Mouse (Mus musculus): ENCODE measurements at regions not wholly inside any gene's neighbourhood (a gene's known extent, or its start where the extent isn't known, plus 50 kb on each side); places are given as distances from the start of the nearest gene placed in this dataset.

- no peak overlapping the region for H3K4me3 ChIP-seq (replicated peaks)
- 0 out of 2 replicates have a peak overlapping the region, but pooled peaks have one; percentile 34 for H3K27ac ChIP-seq (replicated peaks)
- H3K9me3 ChIP-seq (replicated peaks) = no peaks in the 10 kb centered on the region
- no peak overlapping the region for H3K9ac ChIP-seq
- ATAC-seq (ENCODE audit: insufficient number of reproducible peaks, low FRiP score, low TSS enrichment, low read depth) = peak; percentile 81
- peaks cover 6% of the 10 kb centered on the region; the same call in 1 of the 2 replicates for H3K4me1 ChIP-seq
- H3K4me2 ChIP-seq (replicated peaks) = no peak overlapping the region
- H3K36me3 ChIP-seq = no peaks in the 10 kb centered on the region
- no peaks in the 10 kb centered on the region for H3K27me3 ChIP-seq
- WGBS = 41% methylated on average over 10 of the region's 10 CpGs
These were observed 195.9 kb upstream of the Satb2 start for GRCm38 (mm10) chr1:57174289-57174890.

- no peaks in the 10 kb centered on the region for H3K36me3 ChIP-seq
These were observed 188.6 kb upstream of the 1700066M21Rik start for GRCm38 (mm10) chr1:57188796-57189319.

DNA sequence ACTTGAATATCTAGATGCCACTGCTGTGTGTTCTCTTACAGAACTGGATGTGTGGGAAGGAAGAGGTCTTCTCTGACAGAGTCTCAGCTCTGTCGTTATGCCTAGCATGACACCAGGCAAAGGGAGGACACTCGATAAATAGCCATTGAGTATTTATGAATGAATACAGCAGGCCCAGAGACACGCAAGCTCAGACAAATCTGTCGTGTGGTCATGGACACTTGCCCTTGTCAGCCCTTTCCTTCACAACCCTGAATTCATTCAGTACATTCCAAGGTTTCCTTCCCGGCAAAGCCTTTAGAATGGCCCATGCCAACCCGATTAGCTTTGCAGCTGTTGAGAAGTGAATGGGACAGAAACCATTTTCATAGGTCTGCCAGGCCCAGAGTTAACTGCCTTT lies 176.1 kb upstream of the 1700066M21Rik start:
- ATAC-seq (ENCODE audit: insufficient number of reproducible peaks, low FRiP score, low TSS enrichment, low read depth) = no peak
- Histone ChIP-seq H3K4me2 (replicated peaks) (no peak overlapping the region), H3K27ac (replicated peaks) (no peak overlapping the region)

More at GRCm38 (mm10) chr1:57188796-57189319, 188.6 kb upstream of the 1700066M21Rik start:
- no peaks in the 10 kb centered on the region for H3K4me1 ChIP-seq
- 80% methylated on average over 5 of the region's 5 CpGs for WGBS
- H3K4me2 ChIP-seq (replicated peaks) = no peak overlapping the region
- no peak overlapping the region for H3K27ac ChIP-seq (replicated peaks)
- no peaks in the 10 kb centered on the region for H3K27me3 ChIP-seq
- H3K9me3 ChIP-seq (replicated peaks) = no peaks in the 10 kb centered on the region
- no peak overlapping the region for H3K9ac ChIP-seq
- no peak for ATAC-seq (ENCODE audit: insufficient number of reproducible peaks, low FRiP score, low TSS enrichment, low read depth)
- no peak overlapping the region for H3K4me3 ChIP-seq (replicated peaks)

DNA sequence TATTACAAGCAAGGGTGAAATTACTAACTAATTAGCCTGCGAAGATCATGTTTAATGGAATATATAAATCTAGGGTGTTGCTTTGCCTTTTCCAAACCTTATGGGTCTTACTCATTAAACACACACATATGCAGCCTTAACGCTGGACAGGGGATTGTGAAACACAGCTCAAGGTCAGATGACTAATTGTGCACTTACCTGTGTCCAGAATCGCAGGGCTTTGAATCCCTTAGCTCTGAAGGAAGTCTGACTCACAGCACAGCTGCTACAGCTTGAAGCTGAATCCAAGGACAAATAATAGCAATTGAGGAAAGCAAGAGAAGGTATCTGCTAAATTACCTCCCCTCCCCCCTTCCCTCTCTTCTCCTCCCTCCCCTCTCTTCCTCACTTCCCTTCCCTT lies 173.1 kb upstream of the 1700066M21Rik start:
- no peak overlapping the region for H3K4me3 ChIP-seq (replicated peaks)
- H3K9ac ChIP-seq = no peak overlapping the region
- H3K27ac ChIP-seq (replicated peaks) = no peak overlapping the region
- WGBS = 60% methylated on average over 3 of the region's 3 CpGs
- no peak overlapping the region for H3K4me2 ChIP-seq (replicated peaks)
- peaks cover 16% of the 10 kb centered on the region; the same call in 1 of the 2 replicates for H3K27me3 ChIP-seq
- H3K4me1 ChIP-seq = no peaks in the 10 kb centered on the region
- ATAC-seq (ENCODE audit: insufficient number of reproducible peaks, low FRiP score, low TSS enrichment, low read depth) = no peak
- H3K36me3 ChIP-seq = no peaks in the 10 kb centered on the region
- H3K9me3 ChIP-seq (replicated peaks) = no peaks in the 10 kb centered on the region

More for the DNA sequence above, 176.1 kb upstream of the 1700066M21Rik start:
- 72% methylated on average over 6 of the region's 6 CpGs for WGBS
- Histone ChIP-seq H3K27me3 (peaks cover 4% of the 10 kb centered on the region; the same call in 1 of the 2 replicates), H3K9ac (no peak overlapping the region), H3K9me3 (replicated peaks) (no peaks in the 10 kb centered on the region), H3K36me3 (no peaks in the 10 kb centered on the region), H3K4me3 (replicated peaks) (no peak overlapping the region), H3K4me1 (no peaks in the 10 kb centered on the region)

DNA sequence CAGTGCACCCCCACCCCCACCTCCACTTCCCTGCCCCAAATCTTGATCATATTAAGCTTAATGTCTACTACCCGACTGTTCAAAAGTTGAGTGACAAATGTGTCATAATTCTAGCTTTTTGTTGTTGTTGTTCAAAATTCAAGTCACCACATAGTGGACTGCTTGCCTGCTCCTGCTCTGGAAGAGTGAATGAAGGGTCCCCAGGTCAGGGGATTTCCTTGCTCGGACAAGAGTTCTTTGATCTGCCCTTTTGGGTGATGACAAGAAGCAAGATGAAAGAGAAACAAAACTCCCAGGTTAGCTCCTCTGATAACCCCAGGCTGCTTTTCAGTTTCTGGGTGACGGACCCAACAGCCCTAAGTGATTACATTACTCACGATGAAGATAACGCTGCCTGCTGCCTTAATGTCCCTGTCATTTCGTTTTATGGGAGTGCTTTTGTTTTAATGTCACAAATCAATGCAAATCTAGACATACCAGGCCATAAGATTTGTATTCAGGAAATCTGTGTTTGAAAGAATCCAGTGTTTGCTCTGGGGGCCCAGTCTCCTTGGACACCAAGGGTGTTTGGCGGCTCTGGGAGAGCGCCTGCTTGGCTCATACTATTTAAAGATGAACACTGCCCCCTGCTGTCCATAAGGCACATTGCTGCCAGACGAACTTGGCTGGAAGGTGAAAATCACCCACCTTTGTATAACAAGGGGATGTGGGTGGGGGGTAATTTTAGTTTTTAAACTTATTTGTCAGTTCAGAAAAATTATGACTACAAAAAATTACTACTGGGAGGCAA lies 172.0 kb upstream of the 1700066M21Rik start:
- Histone ChIP-seq H3K4me1 (no peaks in the 10 kb centered on the region), H3K4me2 (replicated peaks) (0 out of 2 replicates have a peak overlapping the region, but pooled peaks have one; percentile 26), H3K27me3 (peaks cover 16% of the 10 kb centered on the region; the same call in 1 of the 2 replicates), H3K36me3 (no peaks in the 10 kb centered on the region), H3K9ac (no peak overlapping the region), H3K9me3 (replicated peaks) (no peaks in the 10 kb centered on the region), H3K4me3 (replicated peaks) (no peak overlapping the region), H3K27ac (replicated peaks) (no peak overlapping the region)
- 9% methylated on average over 9 of the region's 9 CpGs for WGBS
- ATAC-seq (ENCODE audit: insufficient number of reproducible peaks, low FRiP score, low TSS enrichment, low read depth) = no peak

DNA sequence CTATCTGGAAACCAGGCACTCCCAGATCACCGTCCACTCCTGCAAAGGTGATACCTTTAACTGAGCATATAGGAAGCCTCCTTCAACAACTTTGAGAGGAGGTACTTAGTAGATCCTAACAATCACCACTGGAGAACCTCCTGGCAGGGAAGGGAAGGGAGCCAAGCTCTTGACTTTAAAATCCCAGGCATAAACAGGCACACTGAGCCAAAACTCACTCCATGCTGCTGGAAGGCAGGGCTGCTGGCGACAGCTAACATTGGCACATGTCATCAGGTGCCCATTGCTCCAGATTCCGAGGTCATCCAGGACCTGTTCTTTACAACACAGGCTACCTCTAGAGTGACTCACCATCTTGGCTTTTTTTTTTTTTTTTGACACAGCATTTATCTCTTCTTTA lies 170.9 kb upstream of the 1700066M21Rik start:
- Histone ChIP-seq H3K36me3 (no peaks in the 10 kb centered on the region), H3K4me3 (replicated peaks) (no peak overlapping the region), H3K4me1 (no peaks in the 10 kb centered on the region), H3K27ac (replicated peaks) (no peak overlapping the region), H3K4me2 (replicated peaks) (no peak overlapping the region), H3K27me3 (peaks cover 16% of the 10 kb centered on the region; the same call in 1 of the 2 replicates), H3K9me3 (replicated peaks) (no peaks in the 10 kb centered on the region), H3K9ac (no peak overlapping the region)
- no peak for ATAC-seq (ENCODE audit: insufficient number of reproducible peaks, low FRiP score, low TSS enrichment, low read depth)
- 75% methylated on average over 3 of the region's 3 CpGs for WGBS

GRCm38 (mm10) chr1:57206944-57207343 lies 170.5 kb upstream of the 1700066M21Rik start:
- H3K36me3 ChIP-seq = no peaks in the 10 kb centered on the region
- no peaks in the 10 kb centered on the region for H3K9me3 ChIP-seq (replicated peaks)
- no peak overlapping the region for H3K27ac ChIP-seq (replicated peaks)
- WGBS = 25% methylated on average over 1 of the region's 1 CpGs
- H3K4me2 ChIP-seq (replicated peaks) = no peak overlapping the region
- no peak overlapping the region for H3K4me3 ChIP-seq (replicated peaks)
- H3K9ac ChIP-seq = no peak overlapping the region
- H3K4me1 ChIP-seq = no peaks in the 10 kb centered on the region
- H3K27me3 ChIP-seq = peaks cover 16% of the 10 kb centered on the region; the same call in 1 of the 2 replicates
- ATAC-seq (ENCODE audit: insufficient number of reproducible peaks, low FRiP score, low TSS enrichment, low read depth) = no peak

DNA sequence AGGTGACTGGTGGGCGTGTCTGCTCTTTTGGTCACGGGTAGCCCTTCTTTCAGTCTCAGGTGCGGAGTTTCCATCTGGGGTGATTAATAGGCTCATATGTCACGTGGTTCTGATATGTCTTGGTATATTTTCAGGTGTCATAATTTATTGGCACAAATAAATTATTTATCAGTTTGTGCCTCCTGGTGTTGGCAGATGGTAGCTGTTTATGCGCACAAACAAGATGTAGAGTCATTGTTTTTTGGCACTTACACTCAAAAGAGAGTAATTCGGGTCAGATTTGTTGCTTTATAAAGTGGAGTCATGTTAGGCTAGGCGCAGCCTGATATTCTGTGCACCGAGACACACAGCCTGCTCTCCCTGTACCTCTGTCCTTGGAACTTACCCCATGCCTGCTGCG lies 169.0 kb upstream of the 1700066M21Rik start:
- Histone ChIP-seq H3K4me2 (replicated peaks) (no peak overlapping the region), H3K4me3 (replicated peaks) (no peak overlapping the region), H3K9ac (no peak overlapping the region), H3K27me3 (peaks cover 14% of the 10 kb centered on the region; the same call in 1 of the 2 replicates), H3K36me3 (no peaks in the 10 kb centered on the region), H3K4me1 (peaks cover 10% of the 10 kb centered on the region), H3K9me3 (replicated peaks) (no peaks in the 10 kb centered on the region), H3K27ac (replicated peaks) (no peak overlapping the region)
- ATAC-seq (ENCODE audit: insufficient number of reproducible peaks, low FRiP score, low TSS enrichment, low read depth) = no peak
- 82% methylated on average over 9 of the region's 9 CpGs for WGBS

GRCm38 (mm10) chr1:57209281-57209680 lies 168.1 kb upstream of the 1700066M21Rik start:
- peaks cover 12% of the 10 kb centered on the region; the same call in 1 of the 2 replicates for H3K27me3 ChIP-seq
- H3K4me1 ChIP-seq = peaks cover 16% of the 10 kb centered on the region
- no peak overlapping the region for H3K4me3 ChIP-seq (replicated peaks)
- WGBS = 78% methylated on average over 2 of the region's 2 CpGs
- no peaks in the 10 kb centered on the region for H3K36me3 ChIP-seq
- H3K27ac ChIP-seq (replicated peaks) = no peak overlapping the region
- no peak overlapping the region for H3K9ac ChIP-seq
- no peaks in the 10 kb centered on the region for H3K9me3 ChIP-seq (replicated peaks)
- ATAC-seq (ENCODE audit: insufficient number of reproducible peaks, low FRiP score, low TSS enrichment, low read depth) = no peak
- H3K4me2 ChIP-seq (replicated peaks) = no peak overlapping the region

DNA sequence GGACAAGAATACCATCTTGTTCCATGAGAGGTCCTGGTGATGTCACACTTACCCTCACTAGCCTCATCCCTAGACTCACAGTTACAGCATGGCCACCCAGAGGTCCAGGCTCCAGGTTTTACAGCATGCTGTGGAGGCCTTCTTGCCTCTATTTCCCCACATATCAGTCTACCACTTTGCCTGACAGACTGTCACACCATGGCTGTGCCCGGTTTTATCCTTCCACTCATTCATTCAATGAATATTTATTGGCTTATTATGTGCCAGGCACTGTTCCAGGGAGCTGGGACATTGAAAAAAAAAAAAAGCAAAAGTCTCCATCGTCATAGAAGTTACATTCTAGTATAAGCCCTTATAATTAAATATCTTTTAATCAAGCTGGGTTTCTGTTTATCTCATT lies 166.4 kb upstream of the 1700066M21Rik start:
- H3K9ac ChIP-seq = no peak overlapping the region
- WGBS = 61% methylated on average over 2 of the region's 2 CpGs
- no peak for ATAC-seq (ENCODE audit: insufficient number of reproducible peaks, low FRiP score, low TSS enrichment, low read depth)

DNA sequence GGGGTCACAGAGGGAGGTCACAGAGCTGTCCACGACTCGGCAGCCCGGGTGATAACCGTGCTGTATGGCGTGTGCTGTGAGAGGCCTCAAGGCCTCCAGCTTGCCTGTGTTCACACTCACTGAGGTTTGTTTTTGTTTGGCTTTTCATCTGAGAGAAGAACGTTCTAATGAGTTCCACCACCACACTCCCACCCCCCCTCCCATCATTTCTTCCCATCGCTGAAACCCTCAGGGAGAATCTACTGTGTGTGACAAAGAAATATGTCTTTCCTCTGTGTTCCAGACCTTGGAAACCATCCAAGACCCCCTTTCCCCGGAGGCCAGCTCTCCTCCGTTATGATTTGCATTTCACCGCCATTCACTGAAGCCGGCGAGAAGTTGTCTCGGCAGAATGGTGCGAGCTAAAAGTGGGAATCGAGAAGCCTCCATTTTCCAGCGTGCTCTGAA lies 164.0 kb upstream of the 1700066M21Rik start:
- Histone ChIP-seq H3K9me3 (replicated peaks) (no peaks in the 10 kb centered on the region), H3K27ac (replicated peaks) (peak overlapping the region; percentile 58), H3K27me3 (0 out of 2 replicates have a peak, but pooled peaks cover 3% of the 10 kb centered on the region), H3K4me1 (peaks cover 18% of the 10 kb centered on the region), H3K9ac (no peak overlapping the region), H3K36me3 (no peaks in the 10 kb centered on the region), H3K4me3 (replicated peaks) (peak overlapping the region; percentile 11; the same call in 1 of the 2 replicates), H3K4me2 (replicated peaks) (peak overlapping the region; percentile 32)
- no peak; the same call in 1 of the 2 replicates for ATAC-seq (ENCODE audit: insufficient number of reproducible peaks, low FRiP score, low TSS enrichment, low read depth)
- WGBS = 15% methylated on average over 16 of the region's 16 CpGs

More for the DNA sequence above, 166.4 kb upstream of the 1700066M21Rik start:
- no peak overlapping the region for H3K4me3 ChIP-seq (replicated peaks)
- no peak overlapping the region for H3K27ac ChIP-seq (replicated peaks)
- no peaks in the 10 kb centered on the region for H3K9me3 ChIP-seq (replicated peaks)
- H3K4me2 ChIP-seq (replicated peaks) = no peak overlapping the region
- peaks cover 18% of the 10 kb centered on the region for H3K4me1 ChIP-seq
- no peaks in the 10 kb centered on the region for H3K36me3 ChIP-seq
- peaks cover 12% of the 10 kb centered on the region; the same call in 1 of the 2 replicates for H3K27me3 ChIP-seq
